Mouse (Mus musculus) lung, embryonic 14.5 days (tissue): ENCODE measurements around the gene Rundc1. TPM values are rescaled to one million over a fixed set of nuclear protein-coding genes. Genes with fewer than 3 reads are reported as not detected.
A peak's percentile ranks its signal among the peaks of the same experiment; 100 is the strongest.
"Not testable (repeated sequence)": the region's sequence is repeated elsewhere in the genome, so short reads cannot be mapped to it uniquely, and the experiment has no call there.

Source experiments
- ATAC-seq: fragments of 200-750 bp; cut with Nextera tagmentation; 2 replicates; pipeline ENCODE4 v1.8.0; 2017; ENCODE audit warnings: mild to moderate bottlenecking, moderate TSS enrichment, moderate library complexity; ENCODE audit not compliant: insufficient read depth
- DNase-seq: peaks from one replicate; pipeline ENCODE4 v3.0.0-alpha.2; 2015
- H3K27ac ChIP-seq: fragments of 300-500 bp; sonication (generic); 2 replicates; pipeline ENCODE4 v1.5.1; 2014; ENCODE audit warnings: low read depth, mild to moderate bottlenecking, moderate library complexity
- H3K27me3 ChIP-seq: fragments of 300-500 bp; sonication (generic); 2 replicates; pipeline ENCODE4 v1.6.1; 2014; ENCODE audit warnings: low read length, control low read depth; ENCODE audit not compliant: insufficient read depth
- H3K36me3 ChIP-seq: fragments of 300-500 bp; sonication (generic); 2 replicates; pipeline ENCODE4 v1.6.1; 2014; ENCODE audit warnings: control low read depth; ENCODE audit not compliant: insufficient read depth
- H3K4me1 ChIP-seq: fragments of 300-500 bp; sonication (generic); 2 replicates; pipeline ENCODE4 v1.6.1; 2014; ENCODE audit warnings: antibody characterized with exemption, control low read depth; ENCODE audit not compliant: insufficient read depth
- H3K4me2 ChIP-seq: fragments of 300-500 bp; sonication (generic); 2 replicates; pipeline ENCODE4 v1.6.1; 2014; ENCODE audit warnings: mild to moderate bottlenecking
- H3K4me3 ChIP-seq: fragments of 300-500 bp; sonication (generic); 2 replicates; pipeline ENCODE4 v1.5.1; 2014; ENCODE audit warnings: low read depth, low read length
- H3K9ac ChIP-seq: fragments of 300-500 bp; sonication (generic); 2 replicates; pipeline ENCODE4 v1.6.1; 2014
- H3K9me3 ChIP-seq: fragments of 300-500 bp; sonication (generic); 2 replicates; pipeline ENCODE4 v1.6.1; 2016; ENCODE audit warnings: low read depth, low read length, control low read depth
- CTCF ChIP-seq: IDR thresholded peaks from 2 replicates; pipeline ENCODE4 v1.5.1; 2016; ENCODE audit warnings: antibody characterized with exemption, low read depth
- WGBS: fragments of 180-500 bp; shearing (Covaris S2); extraction: QIAGEN DNeasy Blood & Tissue Kit; methylation state at CpG from one replicate; pipeline ENCODE4 v1.1.7; 2014; 5-methylcytosine and 5-hydroxymethylcytosine counted together
- polyA plus RNA-seq: library from polyadenylated mRNA; unstranded; fragments of >200 nt; fragmentation: Nextera tagmentation; extraction: Ambion mirVana; gene quantifications from 2 replicates; pipeline ENCODE4 v1.2.1, GENCODE M21; 2014

Gene Rundc1
- polyA plus RNA-seq, 1 experiment from 2014 or later = 17.4 TPM

GRCm38 (mm10) chr11:101433396-101433795 is 8.5 kb downstream of the Rundc1 start:
- Histone ChIP-seq H3K9me3 (no peaks in the 10 kb centered on the region), H3K27me3 (no peaks in the 10 kb centered on the region), H3K4me1 (no peaks in the 10 kb centered on the region), H3K4me3 (no peak overlapping the region), H3K27ac (no peak overlapping the region), H3K4me2 (no peak overlapping the region), H3K9ac (no peak overlapping the region), H3K36me3 (peaks cover 60% of the 10 kb centered on the region)
- TF ChIP-seq CTCF = no peak
- no peak for DNase-seq
- ATAC-seq = no peak
- WGBS = 88% methylated on average over 13 of the region's 13 CpGs

GRCm38 (mm10) chr11:101435831-101436230 is 10.9 kb downstream of the Rundc1 start:
- ATAC-seq = no peak
- no peaks in the 10 kb centered on the region for H3K4me1 ChIP-seq
- H3K9me3 ChIP-seq = no peaks in the 10 kb centered on the region
- DNase-seq = no peak
- no peak overlapping the region for H3K4me2 ChIP-seq
- H3K9ac ChIP-seq = no peak overlapping the region
- no peak for TF ChIP-seq CTCF
- no peaks in the 10 kb centered on the region for H3K27me3 ChIP-seq
- H3K27ac ChIP-seq = no peak overlapping the region
- WGBS = 68% methylated on average over 4 of the region's 4 CpGs
- H3K36me3 ChIP-seq = peaks cover 43% of the 10 kb centered on the region
- no peak overlapping the region for H3K4me3 ChIP-seq

GRCm38 (mm10) chr11:101436916-101437315 is 12.0 kb downstream of the Rundc1 start:
- Histone ChIP-seq H3K27ac (no peak overlapping the region), H3K4me2 (no peak overlapping the region), H3K4me3 (no peak overlapping the region), H3K36me3 (peaks cover 36% of the 10 kb centered on the region), H3K4me1 (no peaks in the 10 kb centered on the region), H3K9ac (no peak overlapping the region), H3K9me3 (no peaks in the 10 kb centered on the region), H3K27me3 (no peaks in the 10 kb centered on the region)
- no peak for DNase-seq
- no peak for TF ChIP-seq CTCF
- WGBS = 82% methylated on average over 4 of the region's 4 CpGs
- ATAC-seq = no peak

- 37% methylated on average over 3 of the region's 3 CpGs for WGBS
- ATAC-seq = not testable (repeated sequence)
Measured at GRCm38 (mm10) chr11:101438006-101438405, 13.1 kb downstream of the Rundc1 start.

GRCm38 (mm10) chr11:101441450-101442126 is 16.7 kb downstream of the Rundc1 start:
- not testable (repeated sequence) for H3K4me1 ChIP-seq, H3K9ac ChIP-seq, H3K27ac ChIP-seq, ATAC-seq, H3K9me3 ChIP-seq, H3K27me3 ChIP-seq, DNase-seq
- peaks cover 33% of the 10 kb centered on the region for H3K36me3 ChIP-seq
- H3K4me3 ChIP-seq = peak overlapping the region; percentile 78
- H3K4me2 ChIP-seq = peak overlapping the region; percentile 96
- WGBS = 40% methylated on average over 15 of the region's 15 CpGs

More at GRCm38 (mm10) chr11:101438006-101438405, 13.1 kb downstream of the Rundc1 start:
- not testable (repeated sequence) for DNase-seq, H3K4me2 ChIP-seq, H3K9ac ChIP-seq, H3K27ac ChIP-seq, H3K27me3 ChIP-seq, H3K4me1 ChIP-seq, H3K9me3 ChIP-seq, H3K4me3 ChIP-seq
- H3K36me3 ChIP-seq = peaks cover 29% of the 10 kb centered on the region

GRCm38 (mm10) chr11:101442127-101442693 is 17.3 kb downstream of the Rundc1 start, which contains the start of gene Rpl27:
TSS of gene Rpl27 (plus strand) at chr11:101442298.
- no peaks in the 10 kb centered on the region for H3K4me1 ChIP-seq
- peaks cover 33% of the 10 kb centered on the region for H3K36me3 ChIP-seq
- peak within 1 kb of the TSS; percentile 78 for H3K4me3 ChIP-seq
- H3K9ac ChIP-seq = peak within 1 kb of the TSS; percentile 91
- ATAC-seq = peak; percentile 99
- DNase-seq = peak; percentile 99
- TF ChIP-seq CTCF = peak; percentile 88
- peak within 1 kb of the TSS; percentile 96 for H3K4me2 ChIP-seq
- H3K9me3 ChIP-seq = no peaks in the 10 kb centered on the region
- H3K27ac ChIP-seq = peak within 1 kb of the TSS; percentile 91
- no peaks in the 10 kb centered on the region for H3K27me3 ChIP-seq
- WGBS = under 1% methylated on average over 42 of the region's 42 CpGs

- TF ChIP-seq CTCF = no peak
Measured at GRCm38 (mm10) chr11:101442760-101443159, 17.9 kb downstream of the Rundc1 start.

More at GRCm38 (mm10) chr11:101442760-101443159, 17.9 kb downstream of the Rundc1 start:
- peak overlapping the region; percentile 96 for H3K4me2 ChIP-seq
- DNase-seq (no peak), ATAC-seq (peak; percentile 10; the same call in 1 of the 2 replicates)
- peak overlapping the region; percentile 91 for H3K27ac ChIP-seq
- H3K36me3 ChIP-seq = peaks cover 33% of the 10 kb centered on the region
- peak overlapping the region; percentile 78 for H3K4me3 ChIP-seq
- no peaks in the 10 kb centered on the region for H3K27me3 ChIP-seq
- no peaks in the 10 kb centered on the region for H3K9me3 ChIP-seq
- peak overlapping the region; percentile 91 for H3K9ac ChIP-seq
- 1% methylated on average over 14 of the region's 14 CpGs for WGBS
- no peaks in the 10 kb centered on the region for H3K4me1 ChIP-seq
